Mouse (Mus musculus): ENCODE results near the gene Ust. TPM values are rescaled to one million over a fixed set of nuclear protein-coding genes. Genes with fewer than 3 reads are reported as not detected.

Ust gene
- total and polyA plus RNA-seq, 3 experiments: not detected

GRCm38 (mm10) chr10:8330006-8330405 is 188.6 kb downstream of the Ust start:
- H3K27me3 ChIP-seq (replicated peaks): no peaks in the 10 kb centered on the region
- H3K9ac ChIP-seq (ENCODE audit: insufficient read depth, low read depth): no peak overlapping the region
- no peak overlapping the region for H3K4me2 ChIP-seq (ENCODE audit: insufficient read depth, low read depth, poor library complexity, severe bottlenecking)
- H3K9me3 ChIP-seq (replicated peaks; ENCODE audit: low read length): peaks cover 8% of the 10 kb centered on the region
- H3K4me1 ChIP-seq (ENCODE audit: control insufficient read depth in 1 of 2, insufficient read depth in 2 of 2): peaks cover 0 to 6% of the 10 kb centered on the region in 2 experiments; a peak in 1 of 4 replicates
- dilution Hi-C loops (cut with MboI; ENCODE audit: extremely low pct_ligation_motif_present, extremely low pct_unique_long_range_greater_than_20kb, low sequenced_read_pairs) (no loop called here), in situ Hi-C loops (cut with MboI; ENCODE audit: low pct_ligation_motif_present, low pct_unique_long_range_greater_than_20kb, low sequenced_read_pairs) (no loop called here)
- no peak overlapping the region for H3K27ac ChIP-seq (ENCODE audit: insufficient read depth, low read depth)
- no peak overlapping the region for H3K4me3 ChIP-seq (replicated peaks in 1 of 3; ENCODE audit: low read depth in 2 of 3, low read length in 2 of 3, poor library complexity in 1 of 3)
- no peak for DNase-seq (ENCODE audit: extremely low read depth)
- TF ChIP-seq E2F4 (IDR thresholded peaks at IDR 0.05; ENCODE audit: insufficient replicate concordance, low read depth, low read length): no peak
- no peak for TF ChIP-seq POLR2AphosphoS2 (IDR thresholded peaks at IDR 0.05; ENCODE audit: low read depth, low read length)
- TF ChIP-seq UBTF (IDR thresholded peaks at IDR 0.05; ENCODE audit: low read depth, low read length): no peak
- no peak for TF ChIP-seq EP300 (IDR thresholded peaks at IDR 0.05; ENCODE audit: low read length)
- TF ChIP-seq NRF1 (IDR thresholded peaks at IDR 0.05; ENCODE audit: low read depth, low read length): no peak
- no peak for TF ChIP-seq PAX5 (IDR thresholded peaks at IDR 0.05; ENCODE audit: low read length)
- TF ChIP-seq CTCF (conservative IDR thresholded peaks at IDR 0.05 in 1 of 2, IDR thresholded peaks at IDR 0.05 in 1 of 2; ENCODE audit: low read depth in 2 of 2, low read length in 2 of 2): no peak
- TF ChIP-seq MAZ (IDR thresholded peaks at IDR 0.05; ENCODE audit: low read depth, low read length): no peak
- TF ChIP-seq MXI1 (IDR thresholded peaks at IDR 0.05; ENCODE audit: low read depth, low read length): no peak
- no peak for TF ChIP-seq ZNF384 (IDR thresholded peaks at IDR 0.05; ENCODE audit: low read depth, low read length)
- no peak for TF ChIP-seq USF2 (conservative IDR thresholded peaks at IDR 0.05; ENCODE audit: low read depth, low read length)
- TF ChIP-seq SIN3A (IDR thresholded peaks at IDR 0.05; ENCODE audit: low read length): no peak
- TF ChIP-seq MAFK (IDR thresholded peaks at IDR 0.05; ENCODE audit: insufficient replicate concordance, low read length): no peak
- TF ChIP-seq CHD1 (IDR thresholded peaks at IDR 0.05; ENCODE audit: low read depth, low read length): no peak
- TF ChIP-seq ZKSCAN1 (IDR thresholded peaks at IDR 0.05; ENCODE audit: borderline replicate concordance, low read depth, low read length): no peak
- no peak for TF ChIP-seq ZMIZ1 (IDR thresholded peaks at IDR 0.05; ENCODE audit: low read depth, low read length)
- TF ChIP-seq RAD21 (IDR thresholded peaks at IDR 0.05; ENCODE audit: low read depth, low read length): no peak
- no peak for TF ChIP-seq MYC (IDR thresholded peaks at IDR 0.05; ENCODE audit: low read depth, low read length)
- no peaks in the 10 kb centered on the region for H3K36me3 ChIP-seq (replicated peaks in 1 of 2; ENCODE audit: control insufficient read depth in 1 of 2, insufficient read depth in 1 of 2, low read length in 1 of 2)
- no peaks in the 10 kb centered on the region for H3K79me2 ChIP-seq (replicated peaks; ENCODE audit: control insufficient read depth, extremely low read depth, insufficient read depth, poor library complexity, severe bottlenecking)

- in situ Hi-C loops (cut with MboI; ENCODE audit: low pct_ligation_motif_present, low pct_unique_long_range_greater_than_20kb, low sequenced_read_pairs): no loop called here
- no peak for TF ChIP-seq UBTF (IDR thresholded peaks at IDR 0.05; ENCODE audit: low read depth, low read length)
- no peak for TF ChIP-seq POLR2AphosphoS2 (IDR thresholded peaks at IDR 0.05; ENCODE audit: low read depth, low read length)
- TF ChIP-seq ELF1 (IDR thresholded peaks at IDR 0.05; ENCODE audit: low read depth, low read length): no peak
- no peak for TF ChIP-seq CHD2 (IDR thresholded peaks at IDR 0.05; ENCODE audit: low read length)
- TF ChIP-seq MAX (IDR thresholded peaks at IDR 0.05; ENCODE audit: low read length): no peak
- TF ChIP-seq SIN3A (IDR thresholded peaks at IDR 0.05; ENCODE audit: low read length): no peak
- no peak for TF ChIP-seq EP300 (IDR thresholded peaks at IDR 0.05; ENCODE audit: low read length)
- no peak for TF ChIP-seq HCFC1 (IDR thresholded peaks at IDR 0.05; ENCODE audit: low read depth, low read length)
- no peak for TF ChIP-seq PAX5 (IDR thresholded peaks at IDR 0.05; ENCODE audit: low read length)
- TF ChIP-seq USF2 (conservative IDR thresholded peaks at IDR 0.05; ENCODE audit: low read depth, low read length): no peak
- TF ChIP-seq SMC3 (IDR thresholded peaks at IDR 0.05; ENCODE audit: low read depth, low read length): peak; percentile 94
- TF ChIP-seq MXI1 (IDR thresholded peaks at IDR 0.05; ENCODE audit: low read depth, low read length): no peak
- no peak for TF ChIP-seq KAT2A (IDR thresholded peaks at IDR 0.05; ENCODE audit: insufficient replicate concordance, low read length)
- no peak for TF ChIP-seq CHD1 (IDR thresholded peaks at IDR 0.05; ENCODE audit: low read depth, low read length)
- TF ChIP-seq NELFE (IDR thresholded peaks at IDR 0.05; ENCODE audit: low read depth, low read length): no peak
- no peak for TF ChIP-seq MAZ (IDR thresholded peaks at IDR 0.05; ENCODE audit: low read depth, low read length)
- no peak for TF ChIP-seq ZNF384 (IDR thresholded peaks at IDR 0.05; ENCODE audit: low read depth, low read length)
- no peak for TF ChIP-seq BHLHE40 (IDR thresholded peaks at IDR 0.05; ENCODE audit: low read depth, low read length)
- TF ChIP-seq USF1 (IDR thresholded peaks at IDR 0.05; ENCODE audit: low read depth, low read length): no peak
- peak; percentile 81 to 83 for TF ChIP-seq CTCF (conservative IDR thresholded peaks at IDR 0.05 in 1 of 2, IDR thresholded peaks at IDR 0.05 in 1 of 2; ENCODE audit: low read depth in 2 of 2, low read length in 2 of 2)
- no peak for TF ChIP-seq IRF4 (IDR thresholded peaks at IDR 0.05; ENCODE audit: low read depth, low read length)
- 0 out of 2 replicates have a peak, but pooled peaks have one; percentile 43 for TF ChIP-seq MYC (IDR thresholded peaks at IDR 0.05; ENCODE audit: low read depth, low read length)
- TF ChIP-seq E2F4 (IDR thresholded peaks at IDR 0.05; ENCODE audit: insufficient replicate concordance, low read depth, low read length): no peak
- peak; percentile 78 for TF ChIP-seq RAD21 (IDR thresholded peaks at IDR 0.05; ENCODE audit: low read depth, low read length)
- TF ChIP-seq ZC3H11A (IDR thresholded peaks at IDR 0.05; ENCODE audit: low read depth, low read length): peak; percentile 51; the same call in 1 of the 2 replicates
- no peak for TF ChIP-seq TCF12 (IDR thresholded peaks at IDR 0.05; ENCODE audit: low read depth, low read length)
- no peak for TF ChIP-seq ZMIZ1 (IDR thresholded peaks at IDR 0.05; ENCODE audit: low read depth, low read length)
Observed at GRCm38 (mm10) chr10:8323304-8323765, 195.3 kb downstream of the Ust start.

More at GRCm38 (mm10) chr10:8323304-8323765, 195.3 kb downstream of the Ust start:
- Histone ChIP-seq H3K79me2 (replicated peaks; ENCODE audit: control insufficient read depth, extremely low read depth, insufficient read depth, poor library complexity, severe bottlenecking) (no peaks in the 10 kb centered on the region), H3K27me3 (replicated peaks) (no peaks in the 10 kb centered on the region), H3K4me1 (ENCODE audit: control insufficient read depth in 1 of 2, insufficient read depth in 2 of 2) (peaks cover 3 to 12% of the 10 kb centered on the region in 2 experiments; a peak in 1 of 4 replicates), H3K9me3 (replicated peaks; ENCODE audit: low read length) (peaks cover 6% of the 10 kb centered on the region), H3K4me3 (replicated peaks in 1 of 3; ENCODE audit: low read depth in 2 of 3, low read length in 2 of 3, poor library complexity in 1 of 3) (no peak overlapping the region), H3K4me2 (ENCODE audit: insufficient read depth, low read depth, poor library complexity, severe bottlenecking) (no peak overlapping the region), H3K36me3 (replicated peaks in 1 of 2; ENCODE audit: control insufficient read depth in 1 of 2, insufficient read depth in 1 of 2, low read length in 1 of 2) (no peaks in the 10 kb centered on the region), H3K9ac (ENCODE audit: insufficient read depth, low read depth) (no peak overlapping the region), H3K27ac (ENCODE audit: insufficient read depth, low read depth) (no peak overlapping the region)
- peak; percentile 66 for DNase-seq (ENCODE audit: extremely low read depth)
- dilution Hi-C loops (cut with MboI; ENCODE audit: extremely low pct_ligation_motif_present, extremely low pct_unique_long_range_greater_than_20kb, low sequenced_read_pairs): no loop called here

Measured in CH12.LX (cell line).